Mouse (Mus musculus) heart, adult 18-20 months (tissue): ENCODE measurements at regions not wholly inside any gene's neighbourhood (a gene's known extent, or its start where the extent isn't known, plus 50 kb on each side); places are given as distances from the start of the nearest gene placed in this dataset.

Experiments used
- DNase-seq, 2 experiments: peaks; one replicate each; pipeline ENCODE4 v3.0.0; 2021 to 2022; ENCODE audit warnings: mixed read lengths in 1 of 2

DNA sequence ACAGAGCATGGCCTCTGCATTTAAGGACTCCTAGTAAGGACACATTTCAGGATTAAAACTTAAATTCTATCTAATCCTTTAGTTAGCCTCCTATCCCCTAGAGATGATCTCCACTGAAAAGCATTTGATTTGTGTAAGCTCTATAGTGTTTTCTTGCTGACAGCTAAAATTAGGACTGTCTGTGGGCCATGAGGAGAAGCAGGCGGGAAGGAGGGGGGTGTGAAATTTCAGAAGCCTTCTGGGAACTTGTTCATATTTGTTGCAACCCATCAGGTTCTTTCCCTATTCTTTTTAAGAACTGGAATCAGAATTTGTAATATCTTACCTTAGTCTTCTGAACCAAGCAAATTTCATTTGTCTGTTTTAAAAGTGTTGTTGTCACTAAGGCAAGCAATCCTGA is 114.7 kb upstream of the Sp4 start:
- DNase-seq, result no peak

GRCm38 (mm10) chr12:118411767-118412430 is 110.7 kb upstream of the Sp4 start:
- DNase-seq, result no peak

GRCm38 (mm10) chr12:118410917-118411316 is 109.7 kb upstream of the Sp4 start:
- DNase-seq, result no peak

DNA sequence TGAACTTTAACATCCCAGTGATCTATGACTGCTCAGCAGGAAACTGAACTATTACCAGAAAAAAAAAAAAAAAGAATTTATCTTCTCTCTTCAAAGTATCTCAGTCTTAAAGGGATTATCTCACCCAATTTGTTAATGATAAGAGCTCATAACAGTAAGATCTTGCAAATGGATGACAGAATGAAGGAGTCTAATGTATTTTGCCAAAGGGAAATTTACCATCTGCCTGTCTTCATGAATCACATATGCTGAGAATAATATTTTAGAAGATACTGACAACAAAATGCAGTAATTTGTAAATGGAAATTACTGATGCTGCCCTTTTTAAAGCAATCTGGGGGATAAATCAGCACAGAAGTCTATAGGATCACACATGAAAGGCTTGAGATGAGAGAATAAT is 103.9 kb upstream of the Sp4 start:
- no peak for DNase-seq

- no peak for DNase-seq
Measured at GRCm38 (mm10) chr12:118404171-118404570, 102.9 kb upstream of the Sp4 start.

DNA sequence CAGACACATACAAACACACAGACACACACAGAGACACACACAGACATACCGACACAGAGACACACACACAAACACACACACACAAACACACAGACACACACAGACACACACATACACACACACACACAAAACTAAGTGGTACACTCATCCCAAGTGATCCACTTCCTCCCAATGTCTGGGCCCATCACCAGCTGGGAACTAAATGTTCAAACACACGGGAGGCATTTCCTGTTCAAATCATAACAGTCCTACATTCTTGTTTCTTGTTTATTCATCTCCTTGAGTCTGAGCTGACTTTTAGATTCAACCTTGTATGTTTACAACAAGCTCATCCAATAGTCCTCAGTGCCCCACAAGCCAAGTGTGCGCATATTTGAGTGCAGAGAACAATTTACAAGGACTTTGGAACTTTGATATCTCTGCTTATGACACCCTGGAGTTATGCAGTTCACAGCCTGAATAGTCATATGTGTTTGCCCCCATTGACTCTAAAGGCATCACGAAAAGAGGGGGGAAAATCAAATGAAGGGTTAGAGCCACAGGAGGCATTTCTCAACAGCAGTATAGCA is 102.4 kb upstream of the Sp4 start:
- DNase-seq, result no peak

DNA sequence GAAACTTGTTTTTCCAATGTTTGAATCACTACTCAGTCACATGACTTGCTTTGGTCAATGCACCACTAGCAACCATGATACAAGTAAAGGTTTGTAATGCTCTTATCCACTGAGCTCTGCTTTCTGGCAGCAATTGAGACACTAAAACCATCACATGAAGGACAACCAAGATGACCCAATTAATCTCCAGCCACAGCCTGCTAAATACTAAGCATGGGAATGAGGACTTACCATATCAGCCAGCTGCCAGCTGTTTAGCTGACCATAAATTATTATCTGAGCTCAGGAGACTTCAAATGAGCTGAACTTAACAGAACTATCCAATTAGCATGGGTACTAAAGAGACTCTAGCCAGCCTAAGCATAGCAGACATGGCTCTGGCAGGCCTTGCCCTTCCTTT is 100.1 kb upstream of the Sp4 start:
- no peak for DNase-seq

DNA sequence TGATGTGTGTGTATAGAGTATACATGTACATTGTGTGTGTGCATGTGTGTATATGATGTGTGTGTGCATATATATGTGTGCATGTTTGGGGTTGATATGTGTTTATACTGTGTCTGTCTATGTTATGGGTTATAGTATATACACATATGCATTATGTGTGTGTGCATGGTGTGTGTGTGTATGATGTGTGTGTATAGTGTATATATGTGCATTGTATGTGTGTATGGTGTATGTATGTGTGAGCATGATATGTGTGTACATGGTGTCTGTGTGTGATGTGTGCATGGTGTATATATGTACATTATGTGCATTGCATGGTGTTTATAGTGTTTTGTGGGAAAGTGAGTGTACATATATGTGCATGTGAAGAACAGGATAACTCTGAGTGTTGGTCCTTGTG is 90.4 kb upstream of the Sp4 start:
- no peak for DNase-seq

- no peak for DNase-seq
Measured at GRCm38 (mm10) chr12:118381013-118381412, 79.8 kb upstream of the Sp4 start.

DNA sequence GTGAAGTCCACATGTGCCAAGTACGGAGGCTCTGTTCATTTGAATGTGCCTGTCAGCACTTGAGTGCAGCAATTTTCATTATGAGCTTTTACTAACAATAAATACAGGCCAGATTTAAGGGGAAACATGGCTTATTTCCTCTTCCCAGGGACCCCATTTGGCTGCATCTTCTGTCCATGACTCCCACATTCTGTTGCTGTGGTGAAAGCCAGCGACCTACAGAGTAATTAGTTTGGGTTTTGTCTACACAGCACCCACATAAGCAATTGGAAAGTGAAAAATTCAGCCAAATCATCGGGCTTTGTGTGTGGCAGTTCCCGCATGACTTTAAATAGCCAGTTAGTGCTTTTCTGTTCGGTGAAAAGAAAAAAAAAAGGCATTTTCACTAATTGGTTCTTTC is 76.7 kb upstream of the Sp4 start:
- DNase-seq, result no peak

- DNase-seq, result peak in 1 of 2 experiments; percentile 16
Measured at GRCm38 (mm10) chr12:118376521-118377493, 75.6 kb upstream of the Sp4 start.

DNA sequence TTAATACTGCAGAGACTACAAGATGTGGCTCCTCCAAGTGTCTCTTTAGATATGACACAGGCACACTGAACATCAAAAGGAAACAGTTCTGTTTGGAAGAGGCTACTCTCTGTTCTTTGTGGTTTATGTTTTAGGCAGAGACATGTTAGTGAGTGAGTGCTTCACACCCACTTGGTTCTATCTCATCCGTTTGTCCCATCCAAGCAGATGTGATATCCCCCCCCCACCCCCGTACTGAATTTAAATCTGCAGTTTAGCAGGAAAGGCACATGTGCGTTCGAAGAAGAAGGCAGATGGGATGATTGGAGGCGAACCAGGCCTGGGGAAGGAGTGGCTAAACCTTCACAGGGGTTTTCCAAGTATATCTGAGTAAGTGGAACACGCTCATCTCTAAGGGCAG is 72.0 kb upstream of the Sp4 start:
- no peak for DNase-seq

DNA sequence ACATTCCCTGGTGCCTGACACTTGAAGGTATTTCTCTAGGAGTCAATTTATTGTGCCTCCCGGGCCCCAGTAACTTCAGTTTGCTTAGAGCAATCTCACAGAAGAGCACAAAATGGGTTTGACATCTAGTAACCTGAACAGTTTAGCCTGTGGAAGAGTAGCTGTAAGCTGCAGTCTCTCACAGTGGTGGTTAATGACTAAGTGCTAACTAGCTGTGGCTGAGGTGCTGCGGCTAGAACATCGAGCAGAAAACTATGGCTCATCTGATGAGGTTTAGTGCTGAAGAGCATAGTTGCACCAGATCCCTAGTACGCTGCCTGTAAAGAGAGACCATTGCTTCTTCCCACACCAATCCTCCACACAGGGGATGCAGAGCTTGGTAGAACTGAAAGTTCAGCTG is 70.7 kb upstream of the Sp4 start:
- DNase-seq, result no peak

DNA sequence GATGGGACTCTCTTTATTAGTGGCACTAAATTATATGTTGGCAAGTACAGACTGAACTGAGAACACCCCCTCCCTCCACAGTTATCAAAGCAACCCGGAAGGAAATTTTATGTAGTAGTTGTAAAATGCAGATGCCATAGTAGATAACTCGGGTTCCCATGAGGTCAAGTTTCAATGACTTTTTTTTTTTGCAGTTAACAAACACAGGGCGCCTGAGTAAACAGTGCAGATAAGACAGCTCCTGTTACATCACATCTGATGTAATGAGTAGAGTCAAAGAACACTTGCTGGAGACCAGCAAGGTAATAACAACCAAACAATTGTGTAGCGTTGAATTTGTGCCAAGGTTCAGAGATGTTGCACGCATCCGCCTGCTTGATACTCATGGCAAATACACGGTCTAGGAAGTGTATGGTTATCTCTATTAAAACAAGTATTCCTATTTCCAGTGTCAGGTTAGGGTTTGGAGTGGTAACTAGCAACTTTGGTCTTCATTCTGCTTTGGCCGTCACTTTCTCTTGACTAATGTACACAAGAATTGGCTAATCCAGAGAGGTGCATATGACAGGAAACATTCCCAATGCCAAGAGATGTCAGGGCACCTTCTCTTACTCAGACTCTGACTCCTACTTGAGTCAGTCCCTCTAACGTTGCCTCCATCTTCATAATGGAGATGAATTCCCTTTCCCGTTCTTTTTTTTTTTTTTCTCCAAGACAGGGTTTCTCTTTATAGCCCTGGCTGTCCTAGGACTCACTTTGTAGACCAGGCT is 66.3 kb upstream of the Sp4 start:
- no peak for DNase-seq

GRCm38 (mm10) chr12:118352866-118353265 is 51.6 kb upstream of the Sp4 start:
- no peak for DNase-seq

GRCm38 (mm10) chr12:118351421-118351820 is 50.2 kb upstream of the Sp4 start:
- DNase-seq, result no peak
